Mouse (Mus musculus) liver, embryonic 14 days (tissue): ENCODE results near the gene Tbc1d9b. TPM values are rescaled to one million over a fixed set of nuclear protein-coding genes. Genes with fewer than 3 reads are reported as not detected.

Experiments used
- polyA plus RNA-seq: library from polyadenylated mRNA; depleted of rRNA; stranded (reverse); fragments of >200 nt; gene quantifications from 2 replicates; pipeline ENCODE4 v1.2.3, GENCODE M21; 2012; rRNA removed

Tbc1d9b gene
- polyA plus RNA-seq, result 7.5 and 8.8 TPM in 2 replicates

GRCm38 (mm10) chr11:50130811-50131766 is at the start of gene Tbc1d9b:
Gene Tbc1d9b, plus strand, starts transcription at chr11:50131396.

GRCm38 (mm10) chr11:50174111-50174729 is 43.0 kb downstream of the Tbc1d9b start, which contains the start of gene Mrnip:
Gene Mrnip, plus strand, starts transcription at chr11:50174444.

GRCm38 (mm10) chr11:50210505-50211151 is 79.4 kb downstream of the Tbc1d9b start, which contains the start of the genes Sqstm1 and Mgat4b:
Gene Sqstm1, minus strand, starts transcription at chr11:50210827.
Gene Mgat4b, plus strand, starts transcription at chr11:50210890.

Other genes with a start within 250 kb of the Tbc1d9b start
- not detected in 2 replicates for gene Rasgef1c, start 229.6 kb upstream of the Tbc1d9b start, polyA plus RNA-seq
- 16.8 and 19.6 TPM in 2 replicates for gene Rnf130, start 106.0 kb upstream of the Tbc1d9b start, polyA plus RNA-seq
- gene Mrnip, start 43.0 kb downstream of the Tbc1d9b start, polyA plus RNA-seq, result 7.1 and 7.2 TPM in 2 replicates
- gene Sqstm1, start 79.4 kb downstream of the Tbc1d9b start, polyA plus RNA-seq, result 42.7 and 48.6 TPM in 2 replicates
- gene Mgat4b, start 79.5 kb downstream of the Tbc1d9b start, polyA plus RNA-seq, result 12.2 and 14.7 TPM in 2 replicates
- gene Ltc4s, start 107.2 kb downstream of the Tbc1d9b start, polyA plus RNA-seq, result 0.79 and 0.85 TPM in 2 replicates
- gene Maml1, start 160.9 kb downstream of the Tbc1d9b start, polyA plus RNA-seq, result 2.9 and 3.5 TPM in 2 replicates
- 121 and 131 TPM in 2 replicates for gene Canx, start 194.3 kb downstream of the Tbc1d9b start, polyA plus RNA-seq
- gene Cby3, start 223.1 kb downstream of the Tbc1d9b start, polyA plus RNA-seq, result 0.06 and 0.07 TPM in 2 replicates
- gene Hnrnph1, start 245.6 kb downstream of the Tbc1d9b start, polyA plus RNA-seq, result 208 and 229 TPM in 2 replicates